Mouse (Mus musculus): ENCODE measurements at regions not wholly inside any gene's neighbourhood (a gene's known extent, or its start where the extent isn't known, plus 50 kb on each side); places are given as distances from the start of the nearest gene placed in this dataset.

DNA sequence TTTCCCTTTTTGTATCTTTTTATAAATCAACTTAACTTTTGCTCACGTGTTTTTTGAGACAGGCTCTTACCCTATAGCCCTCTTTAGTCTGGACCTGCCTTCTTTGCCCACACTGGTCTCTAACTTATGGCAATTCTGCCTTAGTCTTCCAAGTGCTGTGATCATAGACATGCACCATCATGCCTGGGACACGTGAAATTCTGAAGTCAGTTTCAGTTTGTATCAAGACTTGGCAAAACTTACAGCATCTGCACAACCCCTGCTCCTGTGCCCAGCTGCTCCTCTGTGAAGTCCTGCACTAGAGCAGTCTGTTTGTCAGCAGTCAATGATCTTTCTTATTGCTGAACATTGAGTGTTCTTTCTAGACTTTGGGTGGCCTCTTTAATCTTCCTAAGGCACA, 114.3 kb upstream of the Tsc22d2 start:
- no peak for TF ChIP-seq USF1 (IDR thresholded peaks at IDR 0.05; ENCODE audit: low read depth, low read length)
- TF ChIP-seq EP300 (IDR thresholded peaks at IDR 0.05; ENCODE audit: low read depth in 1 of 2, low read length in 2 of 2), result no peak
- no peak for TF ChIP-seq ZMIZ1 (IDR thresholded peaks at IDR 0.05; ENCODE audit: low read depth, low read length)
- TF ChIP-seq UBTF (IDR thresholded peaks at IDR 0.05; ENCODE audit: borderline replicate concordance, insufficient read depth, low read depth, low read length), result no peak
- no peak for TF ChIP-seq TAL1 (IDR thresholded peaks at IDR 0.05; ENCODE audit: low read length)
- TF ChIP-seq GATA1 (IDR thresholded peaks at IDR 0.05; ENCODE audit: low read depth, low read length), result no peak
- no peak for TF ChIP-seq JUND (IDR thresholded peaks at IDR 0.05; ENCODE audit: low read depth, low read length)
- no peak for TF ChIP-seq MEF2A (IDR thresholded peaks at IDR 0.05; ENCODE audit: extremely low read depth, insufficient replicate concordance, low read depth, low read length, poor library complexity, severe bottlenecking)
- TF ChIP-seq CTCF (IDR thresholded peaks at IDR 0.05 in 2 of 3, conservative IDR thresholded peaks at IDR 0.05 in 1 of 3; ENCODE audit: control insufficient read depth in 1 of 3, insufficient read depth in 1 of 3, low read depth in 2 of 3, low read length in 3 of 3, poor library complexity in 1 of 3, severe bottlenecking in 1 of 3), result no peak
- no peak for TF ChIP-seq POLR2A (IDR thresholded peaks at IDR 0.05; ENCODE audit: control insufficient read depth in 1 of 2, insufficient read depth in 1 of 2, low read depth in 1 of 2, low read length in 2 of 2, poor library complexity in 1 of 2)
- no peak for TF ChIP-seq CHD2 (IDR thresholded peaks at IDR 0.05; ENCODE audit: low read length)
- TF ChIP-seq MXI1 (IDR thresholded peaks at IDR 0.05; ENCODE audit: low read depth, low read length), result no peak
- no peak for TF ChIP-seq HCFC1 (IDR thresholded peaks at IDR 0.05; ENCODE audit: low read depth, low read length)
- TF ChIP-seq BHLHE40 (IDR thresholded peaks at IDR 0.05; ENCODE audit: borderline replicate concordance, low read depth, low read length), result no peak

Measured in MEL (cell line).